Mouse (Mus musculus) gastrocnemius, adult 2 months (tissue): ENCODE measurements around the gene Olfr1297. TPM values are rescaled to one million over a fixed set of nuclear protein-coding genes. Genes with fewer than 3 reads are reported as not detected.

ENCODE experiments used
- DNase-seq: peaks from one replicate; pipeline ENCODE4 v3.0.0; 2022
- H3K27ac ChIP-seq: fragments of 200-600 bp; 2 replicates; pipeline ENCODE4 v1.8.1; 2022; ENCODE audit warnings: mild to moderate bottlenecking
- H3K4me3 ChIP-seq: fragments of 200-600 bp; 2 replicates; pipeline ENCODE4 v1.8.1; 2022; ENCODE audit warnings: mild to moderate bottlenecking, moderate library complexity
- CTCF ChIP-seq: fragments of 200-600 bp; IDR thresholded peaks from 2 replicates; pipeline ENCODE4 v1.8.1; 2022; ENCODE audit warnings: antibody characterized with exemption, mild to moderate bottlenecking, moderate library complexity
- intact Hi-C: fragments of 180-260 bp; cut with DNase I; formaldehyde crosslinking; loops from one replicate; pipeline ENCODE4 v1.15.1; 2025
- long read RNA-seq, 2 experiments: library from polyadenylated mRNA; stranded (forward); transcript quantifications; one replicate each; pipeline ENCODE4 v2.0.0; 2021
- total RNA-seq, 2 experiments: library from RNA; stranded (reverse); gene quantifications; 2 replicates each; pipeline ENCODE4 v1.2.3; 2021

Gene Olfr1297
- total RNA-seq, result not detected
- long read RNA-seq, experiment 1, result 0 reads
- long read RNA-seq, experiment 2, result 0 reads

- Histone ChIP-seq H3K4me3 (no peak within 1 kb of the TSS), H3K27ac (no peak within 1 kb of the TSS)
- no peak for TF ChIP-seq CTCF
- no peak for DNase-seq
- intact Hi-C loops, result no loop called here
These were observed at the start of gene Olfr1297 for GRCm38 (mm10) chr2:111626397-111626796. TSS of gene Olfr1297 (minus strand) at chr2:111626497.

- DNase-seq, result no peak
- no peak for TF ChIP-seq CTCF
- Histone ChIP-seq H3K27ac (no peak within 1 kb of the TSS), H3K4me3 (no peak within 1 kb of the TSS)
- intact Hi-C loops, result no loop called here
These were observed 34.8 kb upstream of the Olfr1297 start, which contains the start of gene Olfr1299 for GRCm38 (mm10) chr2:111661119-111661518. TSS of gene Olfr1299 (plus strand) at chr2:111661419.

- H3K27ac ChIP-seq, result no peak within 1 kb of the TSS
- DNase-seq, result no peak
- no peak for TF ChIP-seq CTCF
- H3K4me3 ChIP-seq, result no peak within 1 kb of the TSS
- intact Hi-C loops, result no loop called here
These were observed 22.8 kb upstream of the Olfr1297 start, which contains the start of gene Olfr1298 for GRCm38 (mm10) chr2:111649101-111649500. TSS of gene Olfr1298 (minus strand) at chr2:111649201.

GRCm38 (mm10) chr2:111569581-111569980 is 56.7 kb downstream of the Olfr1297 start, which contains the start of gene Olfr1295:
TSS of gene Olfr1295 (minus strand) at chr2:111569681.
- intact Hi-C loops, result no loop called here
- TF ChIP-seq CTCF, result no peak
- no peak within 1 kb of the TSS for H3K4me3 ChIP-seq

More at GRCm38 (mm10) chr2:111569581-111569980, 56.7 kb downstream of the Olfr1297 start, which contains the start of gene Olfr1295:
- DNase-seq, result no peak
- H3K27ac ChIP-seq, result no peak within 1 kb of the TSS

Other genes with a start within 250 kb of the Olfr1297 start
- not detected for gene Olfr1286, start 203.4 kb downstream of the Olfr1297 start, total RNA-seq
- gene Olfr1287, start 177.4 kb downstream of the Olfr1297 start, total RNA-seq, result not detected
- gene Olfr1288, start 152.4 kb downstream of the Olfr1297 start, total RNA-seq, result not detected
- gene Olfr1289, start 145.7 kb downstream of the Olfr1297 start, total RNA-seq, result not detected
- not detected for gene Olfr1290, start 132.7 kb downstream of the Olfr1297 start, total RNA-seq
- gene Olfr1291-ps1, start 129.3 kb downstream of the Olfr1297 start, total RNA-seq, result not detected
- gene Olfr1293-ps, start 101.3 kb downstream of the Olfr1297 start, total RNA-seq, result not detected
- not detected for gene Olfr1294, start 86.2 kb downstream of the Olfr1297 start, total RNA-seq
- gene Olfr1295, start 56.8 kb downstream of the Olfr1297 start, total RNA-seq, result not detected
- not detected for gene Olfr1298, start 22.7 kb upstream of the Olfr1297 start, total RNA-seq
- not detected for gene Olfr1299, start 34.9 kb upstream of the Olfr1297 start, total RNA-seq
- gene Olfr1301, start 124.5 kb upstream of the Olfr1297 start, total RNA-seq, result not detected
- not detected for gene Olfr1302, start 150.9 kb upstream of the Olfr1297 start, total RNA-seq
- gene Olfr1303, start 193.8 kb upstream of the Olfr1297 start, total RNA-seq, result not detected